Mouse (Mus musculus) megakaryocyte-erythroid progenitor cell, adult 5-6 weeks (primary cell): ENCODE results near the gene Piwil4. TPM values are rescaled to one million over a fixed set of nuclear protein-coding genes. Genes with fewer than 3 reads are reported as not detected.
A peak's percentile ranks its signal among the peaks of the same experiment; 100 is the strongest.

Source experiments
- ATAC-seq: replicated peaks from 2 replicates; pipeline ENCODE4 v1.8.0; 2016; ENCODE audit warnings: mild to moderate bottlenecking, inconsistent platforms; ENCODE audit not compliant: severe bottlenecking, poor library complexity, low FRiP score, low TSS enrichment
- total RNA-seq, 2 experiments: library from RNA; stranded (forward) in 1 of 2; stranded (reverse) in 1 of 2; fragments of 200-1000, 215-1000 nt in 1 of 2; fragments of >200 nt in 1 of 2; fragmentation: Nextera tagmentation in 1 of 2; gene quantifications; 2 replicates each; pipeline ENCODE4 v1.2.3; 2014 to 2017

The Piwil4 gene
- total RNA-seq, 2 experiments from 2014 or later = not detected

DNA sequence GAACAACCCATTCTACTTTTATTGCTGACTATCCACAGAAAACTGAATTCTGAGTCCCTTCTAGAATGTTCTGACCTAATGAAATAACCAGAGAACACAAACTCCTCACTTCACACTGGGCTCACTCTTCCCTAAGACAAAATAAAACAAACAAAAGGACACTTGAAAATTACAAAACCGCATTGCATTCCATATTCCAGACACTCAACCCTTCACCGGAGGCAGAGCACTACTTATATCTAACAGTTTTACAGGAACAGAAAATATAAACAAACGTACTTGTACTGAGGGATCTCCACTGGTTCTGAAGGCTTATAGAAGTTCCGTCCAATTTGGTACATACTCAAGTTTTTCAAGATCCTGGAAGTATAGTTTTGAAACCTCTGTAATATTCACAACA, 12.2 kb downstream of the Piwil4 start:
- ATAC-seq = no peak

DNA sequence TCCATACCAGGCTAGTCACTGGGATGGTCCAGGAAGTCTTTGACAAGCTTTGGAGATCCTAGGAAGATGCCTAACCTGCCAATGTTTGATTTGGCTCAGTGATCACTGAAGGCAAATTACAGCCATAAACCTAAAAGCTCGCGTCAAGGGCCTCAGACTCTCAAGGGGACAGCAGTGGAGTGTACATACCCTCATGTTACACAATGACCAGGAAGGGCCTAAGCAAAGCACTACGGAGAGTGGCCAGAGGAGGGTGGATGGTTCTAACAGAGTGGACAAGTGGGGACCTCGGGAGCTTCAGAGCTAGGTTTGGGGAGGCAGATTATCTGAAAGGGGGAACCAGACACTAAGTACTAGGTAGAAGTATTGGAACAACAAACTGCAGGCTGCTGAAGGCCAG, 13.9 kb downstream of the Piwil4 start:
- ATAC-seq = no peak

DNA sequence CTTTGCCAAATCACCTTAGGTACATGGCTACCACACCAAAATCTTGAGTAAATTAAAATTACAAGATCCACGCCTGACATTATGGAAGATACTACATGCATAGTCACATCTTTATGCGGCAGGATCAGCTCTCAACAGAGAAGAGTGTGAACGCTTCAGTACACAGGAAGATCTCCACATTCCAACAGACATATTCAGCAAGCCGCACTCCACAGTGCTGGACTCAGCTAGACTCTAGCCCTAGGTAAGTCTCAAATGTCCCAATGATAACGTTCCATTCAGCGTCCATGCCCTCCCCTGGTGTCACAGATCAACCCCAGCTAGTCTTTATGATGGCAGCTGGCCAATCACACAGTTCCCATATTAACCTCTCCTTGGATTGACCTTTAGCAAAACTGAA, 14.5 kb downstream of the Piwil4 start:
- ATAC-seq = no peak

DNA sequence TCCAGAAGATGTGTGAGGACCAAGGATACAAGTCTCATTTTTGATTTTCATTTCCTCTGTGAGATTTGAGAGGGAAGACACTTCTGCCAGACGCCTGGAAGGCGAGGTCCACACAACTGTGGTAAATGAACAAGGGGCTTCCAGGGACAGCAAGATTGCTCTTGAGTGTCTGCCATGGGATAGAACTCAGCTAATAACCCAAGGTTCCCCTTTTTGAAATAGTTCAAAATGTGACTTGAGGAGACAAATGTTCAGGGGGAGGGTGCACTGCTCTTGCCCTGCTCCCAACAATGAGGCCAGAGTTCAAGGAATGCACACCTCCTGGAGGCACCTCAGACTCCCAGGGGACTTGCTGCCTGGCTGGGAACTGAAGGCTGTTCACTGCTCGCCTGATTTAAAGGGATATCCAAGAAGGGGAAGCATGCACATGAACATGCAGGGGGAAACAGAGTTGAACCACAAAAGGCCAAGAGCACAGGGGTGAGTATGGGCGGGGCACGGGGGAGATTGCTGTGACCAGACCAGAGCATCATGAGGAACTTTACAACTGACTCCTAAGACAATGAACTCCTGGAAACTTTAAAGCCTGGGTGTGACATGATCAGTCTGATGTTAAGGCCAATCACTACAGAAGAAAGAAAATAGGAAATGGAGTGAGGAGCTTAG, 15.6 kb downstream of the Piwil4 start:
- no peak for ATAC-seq

DNA sequence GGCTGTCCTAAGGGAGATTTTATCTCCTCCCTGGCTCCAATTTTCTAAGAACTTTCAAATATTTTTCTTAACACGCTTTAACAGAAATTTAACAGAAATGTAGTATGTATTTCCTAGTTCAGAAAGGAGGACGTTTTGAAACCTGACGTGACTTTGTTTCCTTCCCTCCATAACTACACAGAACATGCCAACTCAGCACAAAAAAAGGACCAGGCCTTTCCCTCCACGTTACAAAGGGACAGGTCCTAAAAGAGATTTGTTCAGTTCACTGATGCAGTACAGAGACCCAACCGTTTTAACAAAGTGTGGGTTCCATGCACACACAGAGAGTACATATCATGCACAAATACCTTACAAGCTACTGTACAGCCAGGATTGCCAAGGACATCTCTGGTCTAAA, 18.9 kb downstream of the Piwil4 start:
- no peak for ATAC-seq

DNA sequence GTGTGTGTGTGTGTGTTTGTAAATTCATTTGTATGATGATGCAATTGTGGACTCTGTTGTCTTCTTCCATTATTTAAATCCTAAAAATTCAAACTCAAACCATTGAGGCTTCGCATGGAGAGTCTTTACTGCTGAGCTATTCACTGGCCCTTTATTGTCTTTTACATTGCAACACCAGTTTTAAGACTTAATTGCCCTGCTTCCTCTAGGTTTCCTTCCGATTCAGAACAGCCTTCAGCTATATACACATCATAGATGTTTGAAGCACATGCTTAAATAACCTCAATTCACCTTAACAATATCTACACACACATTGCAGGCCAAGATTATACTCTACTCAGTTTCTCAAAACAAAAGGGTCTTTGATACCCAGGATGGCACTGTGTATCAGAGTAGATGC, 20.1 kb downstream of the Piwil4 start:
- no peak for ATAC-seq

DNA sequence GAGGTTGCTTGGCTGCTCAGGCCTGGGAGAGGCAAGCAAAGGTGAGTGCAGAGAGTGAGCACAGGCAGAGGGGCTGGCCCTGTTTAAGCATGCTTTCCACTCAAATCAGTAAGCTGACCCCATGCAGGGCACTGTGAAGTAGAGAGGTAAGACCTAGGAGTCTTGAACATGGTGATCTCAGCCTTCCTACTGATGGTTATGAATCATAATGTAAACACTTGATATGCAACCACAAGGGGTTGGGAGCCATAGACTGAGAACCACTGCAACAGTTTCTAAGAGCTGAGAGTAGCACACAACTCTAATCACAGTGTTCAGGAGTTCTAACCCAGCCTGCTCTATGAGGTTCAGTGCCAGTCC, 22.2 kb downstream of the Piwil4 start:
- no peak; the same call in 1 of the 2 replicates for ATAC-seq

DNA sequence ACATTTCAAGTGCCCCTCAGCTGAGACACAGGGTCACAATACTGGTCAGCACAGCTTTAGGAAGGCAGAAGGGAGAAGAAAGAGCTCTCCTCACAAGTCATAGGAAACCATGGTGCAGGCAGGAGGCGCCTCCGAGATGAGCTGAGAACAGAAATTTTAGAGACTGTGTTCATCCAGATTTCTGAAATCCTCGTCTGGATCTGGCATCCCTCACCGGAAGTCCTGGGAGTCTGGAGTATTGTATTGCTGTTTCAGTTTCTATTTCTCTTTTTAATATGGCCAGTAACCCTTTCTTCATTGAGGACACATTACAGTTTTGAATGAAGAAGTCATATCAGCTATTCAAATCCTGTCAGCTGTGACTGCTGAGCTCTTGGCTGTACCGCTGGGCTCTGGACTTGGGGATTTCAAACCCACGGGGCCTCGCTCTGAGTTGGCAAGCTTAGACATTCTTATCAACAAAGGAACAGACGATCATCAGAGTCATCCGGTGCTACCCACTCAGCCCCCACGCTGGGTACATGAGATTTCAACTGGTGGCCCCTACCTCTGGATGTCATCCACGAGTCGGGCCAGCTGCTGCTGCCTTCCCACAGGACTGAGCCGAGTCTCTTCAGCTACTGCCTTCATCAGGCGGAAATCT, 22.7 kb downstream of the Piwil4 start:
- ATAC-seq = peak; percentile 83

DNA sequence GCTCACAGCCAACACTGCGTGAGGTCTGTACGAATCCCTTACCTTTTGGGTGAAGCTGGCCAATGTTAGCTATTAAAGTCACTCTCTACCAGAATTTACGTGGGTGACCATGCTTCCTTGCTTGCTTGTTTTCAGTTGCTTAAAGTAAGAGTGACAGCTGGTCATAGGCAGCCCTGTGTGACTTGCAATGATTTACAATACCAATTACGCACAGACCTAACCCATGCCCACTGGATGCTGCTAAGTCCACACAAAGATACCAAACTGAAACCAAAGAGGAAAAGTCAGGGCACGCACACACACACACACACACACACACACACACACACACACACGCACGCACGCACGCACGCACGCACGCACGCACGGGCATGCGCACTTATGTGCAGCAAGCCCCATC, 25.3 kb downstream of the Piwil4 start:
- ATAC-seq = no peak

DNA sequence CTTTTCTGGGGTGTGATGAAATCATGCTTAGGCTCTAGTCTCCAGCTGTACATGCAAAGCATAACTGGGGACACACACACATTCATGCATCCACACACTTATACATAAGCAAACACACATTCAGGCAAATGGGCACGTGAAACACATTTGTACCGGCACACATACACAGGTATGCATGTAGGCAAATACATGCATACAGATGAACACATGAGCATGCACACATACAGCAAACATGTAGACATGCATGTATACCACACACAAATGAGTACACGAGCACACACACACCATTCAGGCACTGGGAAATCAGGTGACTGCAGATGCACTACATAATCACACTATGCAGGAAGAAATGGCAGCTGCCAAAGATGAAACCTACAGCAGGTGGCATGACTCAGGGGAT, 29.6 kb downstream of the Piwil4 start:
- ATAC-seq = no peak

DNA sequence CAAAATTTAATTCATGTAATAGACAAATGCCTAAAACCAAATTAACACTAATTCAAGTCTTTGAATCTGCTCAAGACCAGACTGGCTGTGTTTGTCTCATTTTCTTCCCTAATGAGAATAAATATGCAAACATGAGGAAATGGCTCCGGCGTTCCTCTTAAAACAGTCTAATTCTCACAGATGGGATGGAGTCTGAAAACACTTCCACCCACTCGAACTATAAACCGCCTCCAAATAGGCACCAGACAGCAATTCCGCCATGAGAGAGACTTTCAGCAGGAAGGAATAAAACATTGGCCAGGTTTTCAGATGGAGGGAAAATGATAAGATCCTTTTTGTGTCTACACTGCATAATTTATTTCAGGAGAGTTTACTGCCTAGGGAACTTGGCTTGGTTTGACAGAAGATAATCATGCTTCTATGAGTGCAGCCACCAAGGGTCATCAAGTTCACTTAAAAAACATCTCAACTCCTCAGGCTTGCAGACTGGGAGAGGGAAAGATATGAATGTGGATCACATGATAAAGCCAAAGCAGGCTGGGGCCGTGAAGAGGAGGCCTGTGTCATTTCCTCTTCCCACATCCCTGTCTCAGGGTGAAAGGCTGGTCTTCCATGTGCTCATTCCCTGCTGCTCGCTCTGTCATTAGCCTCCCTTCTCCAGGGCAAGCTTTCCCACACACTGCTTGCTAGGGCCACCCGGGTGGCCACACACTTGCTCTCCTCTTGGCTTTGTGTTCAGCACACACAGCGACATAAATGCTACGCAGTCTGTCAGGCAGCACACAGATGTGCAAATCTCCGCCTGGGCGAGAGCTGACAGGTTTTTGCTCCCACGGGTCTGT, 35.0 kb downstream of the Piwil4 start:
- no peak for ATAC-seq

DNA sequence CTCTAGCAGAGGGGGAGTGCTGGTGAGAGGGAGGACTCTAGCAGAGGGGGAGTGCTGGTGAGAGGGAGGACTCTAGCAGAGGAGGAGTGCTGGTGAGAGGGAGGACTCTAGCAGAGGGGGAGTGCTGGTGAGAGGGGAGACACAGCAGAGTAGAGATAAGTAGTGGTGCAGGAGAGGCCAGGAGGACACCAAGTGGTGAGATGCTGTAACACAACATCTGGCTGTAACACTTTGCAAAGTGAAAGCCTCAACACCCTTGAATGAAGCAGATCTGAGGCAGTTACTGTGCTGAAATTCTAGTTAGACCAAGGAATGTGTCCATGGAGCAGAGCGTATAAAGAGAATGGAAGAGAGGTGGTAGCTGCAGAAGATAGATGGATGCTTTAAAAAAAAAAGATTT, 39.7 kb downstream of the Piwil4 start:
- 0 out of 2 replicates have a peak, but pooled peaks have one; percentile 51 for ATAC-seq

DNA sequence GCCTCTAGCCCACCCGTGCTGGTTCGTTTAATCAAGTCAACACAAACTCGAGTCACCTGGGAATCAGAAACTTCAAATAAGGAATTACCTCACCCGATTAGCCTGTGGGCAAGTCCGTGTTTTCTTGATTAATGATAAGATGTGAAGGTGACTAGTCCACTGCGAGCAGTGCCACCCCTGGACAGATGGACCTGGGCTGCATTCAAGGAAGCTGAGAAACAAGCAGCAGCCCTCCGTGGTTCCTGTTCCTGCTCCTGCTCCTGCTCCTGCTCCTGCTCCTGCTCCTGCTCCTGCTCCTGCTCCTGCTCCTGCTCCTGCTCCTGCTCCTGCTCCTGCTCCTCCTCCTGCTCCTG, 41.3 kb downstream of the Piwil4 start:
- no peak for ATAC-seq

DNA sequence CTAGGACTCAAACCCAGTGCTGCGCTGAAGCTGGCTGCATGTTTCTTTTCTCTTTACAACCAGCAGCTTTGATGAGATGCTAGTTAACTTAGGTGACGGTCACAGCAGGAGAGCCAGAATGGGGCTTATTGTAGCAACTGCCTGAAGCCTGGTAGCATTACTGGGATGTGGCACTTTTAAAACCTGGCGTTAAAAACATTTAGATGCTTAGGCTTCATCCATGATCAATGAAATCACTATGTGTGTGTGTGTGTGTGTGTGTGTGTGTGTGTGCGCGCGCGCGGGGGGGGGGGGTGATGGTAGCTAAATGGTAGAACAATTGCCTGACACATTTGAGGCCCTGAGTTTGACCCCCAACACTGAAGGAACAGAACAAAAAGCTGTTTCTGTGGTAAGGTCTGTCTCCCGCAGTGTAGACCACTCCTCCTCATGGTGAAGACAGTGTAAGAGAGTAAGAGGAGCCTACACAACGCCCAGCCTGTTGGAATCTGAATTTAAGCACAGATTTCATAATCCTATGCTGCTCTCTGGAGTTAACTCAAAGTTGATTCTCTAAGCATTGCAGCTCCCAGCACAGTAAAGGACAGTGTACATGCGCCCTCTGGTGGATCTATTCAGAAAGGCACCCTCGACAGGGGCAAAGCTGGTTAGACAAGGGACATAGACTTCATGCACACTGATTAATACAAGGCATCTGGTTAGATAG, 41.8 kb downstream of the Piwil4 start:
- ATAC-seq = peak; percentile 80

DNA sequence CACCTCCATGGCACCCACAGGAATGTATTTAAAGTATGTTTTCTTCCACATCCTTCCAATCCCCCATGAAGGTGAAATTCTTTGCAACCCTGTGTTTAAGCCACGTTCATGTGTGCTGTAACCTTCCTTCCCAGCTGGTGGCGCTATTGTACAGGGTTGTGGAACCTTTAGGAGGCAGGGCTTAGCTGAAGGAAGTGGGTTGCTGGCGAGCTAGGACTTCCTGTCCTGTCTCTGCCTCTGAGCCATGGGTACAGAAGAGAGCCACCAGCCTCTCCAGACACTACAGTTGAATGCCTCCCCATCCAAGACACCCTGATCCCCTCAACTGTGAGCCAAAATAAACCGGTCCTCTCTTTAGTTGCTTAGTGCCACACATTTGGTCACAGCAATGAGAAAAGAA, 42.6 kb downstream of the Piwil4 start:
- peak; percentile 44 for ATAC-seq

DNA sequence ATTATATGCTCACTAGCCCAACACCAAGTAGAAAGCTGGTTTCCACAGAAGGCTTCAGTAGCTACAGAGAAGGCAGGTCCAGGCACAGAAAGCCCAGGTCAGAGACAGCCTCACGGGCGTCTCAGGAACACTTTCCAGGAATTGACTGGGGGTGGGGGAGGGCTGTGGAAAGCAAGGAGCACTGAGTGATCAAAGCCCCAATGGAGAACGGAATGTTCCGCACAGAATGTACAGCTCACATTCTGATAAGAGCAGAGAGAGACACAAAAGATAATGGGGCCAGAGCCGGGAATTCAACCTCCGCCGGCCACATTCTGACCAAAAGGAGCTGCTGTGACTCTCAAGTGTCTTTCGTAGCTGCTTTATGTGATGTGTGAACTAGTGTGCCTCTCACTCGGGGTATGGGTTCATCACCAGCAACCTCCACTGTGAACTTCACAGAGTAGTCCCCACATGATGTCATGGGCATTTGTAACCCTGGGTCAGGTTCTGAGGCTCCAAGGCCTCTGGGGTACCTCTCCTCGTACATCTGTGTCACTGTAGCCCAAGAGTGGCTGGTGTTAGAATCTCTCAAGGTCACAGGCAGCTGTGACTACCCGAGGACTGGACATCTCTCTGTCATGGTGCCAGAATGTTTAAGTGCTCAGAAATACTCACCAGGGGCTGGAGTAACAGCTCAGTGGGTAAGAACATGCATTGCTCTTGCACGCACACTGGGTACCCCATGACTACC, 51.0 kb downstream of the Piwil4 start:
- ATAC-seq = no peak

DNA sequence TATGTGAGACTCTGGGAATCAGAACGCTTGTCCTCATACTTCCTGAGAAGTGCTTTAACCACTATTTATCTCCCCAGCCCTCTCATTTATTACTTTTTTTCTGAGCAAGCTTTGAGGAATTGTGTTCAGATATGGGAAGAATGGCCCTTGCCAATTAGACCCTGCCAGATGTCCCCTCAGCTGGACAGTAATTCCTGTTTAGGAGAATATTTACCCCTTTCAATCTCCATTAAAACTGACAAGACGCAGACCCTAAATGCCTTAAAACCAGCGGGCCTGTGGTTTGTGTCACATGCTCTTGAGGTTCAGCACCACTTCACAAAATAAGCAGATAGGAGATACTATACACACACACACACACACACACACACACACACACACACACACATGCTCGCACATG, 56.2 kb downstream of the Piwil4 start:
- no peak for ATAC-seq

DNA sequence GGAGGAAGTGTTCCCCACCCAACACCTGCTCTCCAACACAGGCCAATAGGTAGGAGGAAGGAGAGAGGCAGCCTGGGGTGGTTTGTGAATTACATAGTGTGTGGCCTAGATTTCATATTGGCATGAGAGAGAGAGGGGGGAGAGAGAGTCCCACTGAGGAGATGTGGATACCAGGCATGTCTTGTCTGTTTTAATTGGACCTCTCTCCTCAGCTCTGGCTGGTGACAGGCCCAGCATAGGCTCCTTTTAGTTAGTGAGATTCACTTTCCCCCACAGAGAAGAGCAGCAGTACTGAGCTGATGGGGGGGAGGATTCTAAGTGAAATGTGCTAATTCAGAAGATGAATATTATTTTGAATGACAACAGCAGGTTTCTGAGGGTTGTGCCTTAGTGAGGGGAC, 57.8 kb downstream of the Piwil4 start:
- ATAC-seq = no peak

DNA sequence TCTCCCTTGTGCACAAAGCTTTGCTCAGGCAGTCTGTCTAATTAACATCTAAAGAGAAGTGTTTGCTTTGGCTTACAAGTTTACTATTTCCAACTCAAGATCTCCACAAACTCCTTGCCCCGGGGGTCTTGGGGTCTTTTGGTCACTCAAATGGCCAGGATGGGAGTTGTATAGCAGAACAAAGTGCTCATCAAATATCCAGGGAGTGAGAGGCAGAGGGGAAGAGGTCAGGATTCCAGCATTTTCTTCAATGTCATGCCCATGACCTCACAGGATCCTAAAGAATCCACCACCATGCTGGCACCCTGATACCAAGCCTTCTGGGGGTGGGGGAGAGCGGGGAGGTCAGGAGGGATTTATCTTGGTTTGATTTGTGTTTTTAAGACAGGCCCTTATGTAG, 59.9 kb downstream of the Piwil4 start:
- ATAC-seq = no peak
